Mouse (Mus musculus) G1E (cell line): ENCODE data around the gene Cetn3.

ENCODE experiments used
- CTCF ChIP-seq: IDR thresholded peaks from 2 replicates; pipeline ENCODE4 v1.5.1; 2012; ENCODE audit warnings: low read depth, low read length, inconsistent platforms, mixed read lengths
- GATA1 ChIP-seq: IDR thresholded peaks from 2 replicates; pipeline ENCODE4 v1.6.1; 2012; ENCODE audit warnings: borderline replicate concordance, low read length, inconsistent platforms, mixed read lengths
- GATA2 ChIP-seq: IDR thresholded peaks from 2 replicates; pipeline ENCODE4 v1.6.1; 2012; ENCODE audit warnings: low read depth, low read length, inconsistent platforms, borderline replicate concordance
- POLR2AphosphoS5 ChIP-seq: IDR thresholded peaks from 2 replicates; pipeline ENCODE4 v1.6.1; 2012; ENCODE audit warnings: low read depth, low read length, inconsistent platforms; ENCODE audit not compliant: insufficient replicate concordance
- TAL1 ChIP-seq: conservative IDR thresholded peaks from 2 replicates; pipeline ENCODE4 v1.6.1; 2012; ENCODE audit warnings: low read depth, low read length, inconsistent platforms, mixed read lengths

- no peak for TF ChIP-seq CTCF
- TF ChIP-seq GATA1: no peak
- TF ChIP-seq TAL1: no peak
- no peak for TF ChIP-seq POLR2AphosphoS5
- TF ChIP-seq GATA2: no peak
Measured at GRCm38 (mm10) chr13:81836386-81837177, 53.7 kb downstream of the Cetn3 start.
